Mouse (Mus musculus) stomach, postnatal 0 days (tissue): ENCODE results near the gene Slc41a1. TPM values are rescaled to one million over a fixed set of nuclear protein-coding genes. Genes with fewer than 3 reads are reported as not detected.

Experiments
- ATAC-seq: fragments of 200-750 bp; cut with Nextera tagmentation; 2 replicates; pipeline ENCODE4 v1.8.0; 2017; ENCODE audit not compliant: low FRiP score, low TSS enrichment
- DNase-seq: peaks from one replicate; pipeline ENCODE4 v3.0.0-alpha.2; 2016; ENCODE audit warnings: low spot score
- H3K27ac ChIP-seq: fragments of 300-500 bp; sonication (generic); replicated peaks from 2 replicates; pipeline ENCODE4 v1.5.1; 2014; ENCODE audit warnings: mild to moderate bottlenecking, control low read depth
- H3K27me3 ChIP-seq: fragments of 300-500 bp; sonication (generic); 2 replicates; pipeline ENCODE4 v1.6.1; 2014; ENCODE audit warnings: low read length; ENCODE audit not compliant: control insufficient read depth, insufficient read depth
- H3K36me3 ChIP-seq: fragments of 300-500 bp; sonication (generic); 2 replicates; pipeline ENCODE4 v1.6.1; 2014; ENCODE audit warnings: low read length, mixed read lengths; ENCODE audit not compliant: control insufficient read depth, insufficient read depth
- H3K4me1 ChIP-seq: fragments of 300-500 bp; sonication (generic); replicated peaks from 2 replicates; pipeline ENCODE4 v1.6.1; 2014; ENCODE audit warnings: antibody characterized with exemption; ENCODE audit not compliant: control insufficient read depth, insufficient read depth
- H3K4me2 ChIP-seq: fragments of 300-500 bp; sonication (generic); replicated peaks from 2 replicates; pipeline ENCODE4 v1.6.1; 2014; ENCODE audit warnings: low read depth, mild to moderate bottlenecking, control low read depth, moderate library complexity
- H3K4me3 ChIP-seq: fragments of 300-500 bp; sonication (generic); 2 replicates; pipeline ENCODE4 v1.5.1; 2014; ENCODE audit warnings: low read depth, low read length, control low read depth
- H3K9ac ChIP-seq: fragments of 300-500 bp; sonication (generic); 2 replicates; pipeline ENCODE4 v1.6.1; 2014; ENCODE audit warnings: mild to moderate bottlenecking, low read length, control low read depth, mixed read lengths
- H3K9me3 ChIP-seq: fragments of 300-500 bp; sonication (generic); 2 replicates; pipeline ENCODE4 v1.6.1; 2016; ENCODE audit warnings: low read length; ENCODE audit not compliant: control insufficient read depth
- CTCF ChIP-seq: IDR thresholded peaks from 2 replicates; pipeline ENCODE4 v1.5.1; 2016; ENCODE audit warnings: antibody characterized with exemption, low read depth, mild to moderate bottlenecking, moderate library complexity
- EP300 ChIP-seq: optimal IDR thresholded peaks from 2 replicates; pipeline ENCODE3; 2016; ENCODE audit warnings: antibody characterized with exemption
- WGBS: fragments of 180-500 bp; shearing (Covaris S2); extraction: QIAGEN DNeasy Blood & Tissue Kit; methylation state at CpG from one replicate; pipeline ENCODE4 v1.1.7; 2014; 5-methylcytosine and 5-hydroxymethylcytosine counted together
- polyA plus RNA-seq: library from polyadenylated mRNA; unstranded; fragments of >200 nt; fragmentation: Nextera tagmentation; extraction: Ambion mirVana; gene quantifications from 2 replicates; pipeline ENCODE4 v1.2.1, GENCODE M21; 2015

Gene Slc41a1
- polyA plus RNA-seq, 1 experiment from 2014 or later: 7.1 TPM

DNA sequence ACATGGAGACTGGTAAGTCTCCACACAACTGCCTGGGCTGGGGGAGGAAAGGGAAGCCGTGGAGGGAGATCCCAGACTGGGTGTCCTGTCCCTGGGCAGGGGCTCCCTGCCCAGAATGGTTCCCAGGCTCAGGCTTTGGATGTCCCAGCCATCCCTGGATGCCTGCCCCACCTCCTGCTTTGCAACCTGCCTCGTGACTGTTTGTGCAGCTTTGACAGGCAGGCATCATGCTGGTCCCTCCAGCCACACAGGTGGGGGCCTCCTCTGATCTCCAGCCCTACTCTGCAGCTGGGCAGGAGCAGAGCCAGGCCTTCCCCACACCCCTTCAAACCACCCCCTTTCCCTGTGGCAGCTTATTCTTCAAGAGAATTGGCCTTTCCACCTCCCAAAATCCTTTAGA is 12.0 kb downstream of the Slc41a1 start:
- Histone ChIP-seq H3K36me3 (peaks cover 25% of the 10 kb centered on the region), H3K4me2 (no peak overlapping the region), H3K9ac (no peak overlapping the region), H3K4me1 (no peaks in the 10 kb centered on the region), H3K4me3 (no peak overlapping the region), H3K9me3 (no peaks in the 10 kb centered on the region), H3K27ac (no peak overlapping the region), H3K27me3 (no peaks in the 10 kb centered on the region)
- ATAC-seq (no peak), DNase-seq (no peak)
- TF ChIP-seq CTCF (no peak), EP300 (no peak)
- WGBS: 64% methylated on average over 2 of the region's 2 CpGs

GRCm38 (mm10) chr1:131842221-131842620 is 14.9 kb downstream of the Slc41a1 start:
- H3K9ac ChIP-seq: no peak overlapping the region
- no peaks in the 10 kb centered on the region for H3K27me3 ChIP-seq
- no peak overlapping the region for H3K4me2 ChIP-seq
- H3K27ac ChIP-seq: no peak overlapping the region
- TF ChIP-seq CTCF (no peak), EP300 (no peak)
- no peaks in the 10 kb centered on the region for H3K9me3 ChIP-seq
- ATAC-seq: no peak
- H3K36me3 ChIP-seq: peaks cover 28% of the 10 kb centered on the region
- 95% methylated on average over 4 of the region's 4 CpGs for WGBS
- H3K4me3 ChIP-seq: no peak overlapping the region
- H3K4me1 ChIP-seq: no peaks in the 10 kb centered on the region
- DNase-seq: no peak

DNA sequence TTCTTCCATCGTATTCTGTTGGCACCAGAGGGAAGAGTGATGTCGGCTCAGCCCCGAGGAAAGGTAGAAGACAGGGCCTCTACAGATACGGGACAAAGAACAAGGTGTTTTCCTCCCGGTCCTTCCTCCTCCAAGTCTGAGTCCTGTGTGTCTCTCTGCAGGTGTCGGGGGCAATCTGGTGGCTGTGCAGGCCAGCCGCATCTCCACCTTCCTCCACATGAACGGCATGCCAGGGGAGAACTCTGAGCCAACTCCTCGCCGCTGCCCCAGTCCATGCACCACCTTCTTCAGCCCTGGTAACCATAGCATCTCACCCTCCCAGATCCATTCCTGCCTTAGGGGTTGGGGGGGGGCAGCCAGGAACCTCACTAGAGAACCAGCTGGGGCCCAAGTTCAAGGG is 16.5 kb downstream of the Slc41a1 start:
- H3K36me3 ChIP-seq: peaks cover 28% of the 10 kb centered on the region
- TF ChIP-seq CTCF (no peak), EP300 (no peak)
- no peaks in the 10 kb centered on the region for H3K27me3 ChIP-seq
- DNase-seq (no peak), ATAC-seq (no peak)
- H3K27ac ChIP-seq: no peak overlapping the region
- no peaks in the 10 kb centered on the region for H3K4me1 ChIP-seq
- H3K9me3 ChIP-seq: no peaks in the 10 kb centered on the region
- no peak overlapping the region for H3K4me3 ChIP-seq
- H3K9ac ChIP-seq: no peak overlapping the region
- WGBS: 96% methylated on average over 10 of the region's 10 CpGs
- no peak overlapping the region for H3K4me2 ChIP-seq

- no peaks in the 10 kb centered on the region for H3K9me3 ChIP-seq
- H3K9ac ChIP-seq: no peak overlapping the region
- no peak for ATAC-seq
- no peaks in the 10 kb centered on the region for H3K27me3 ChIP-seq
- 74% methylated on average over 8 of the region's 8 CpGs for WGBS
- H3K36me3 ChIP-seq: peaks cover 25% of the 10 kb centered on the region
- H3K4me2 ChIP-seq: no peak overlapping the region
- no peak overlapping the region for H3K4me3 ChIP-seq
- DNase-seq: no peak
- no peak overlapping the region for H3K27ac ChIP-seq
- no peaks in the 10 kb centered on the region for H3K4me1 ChIP-seq
- TF ChIP-seq EP300: no peak
- TF ChIP-seq CTCF: no peak
Measured at GRCm38 (mm10) chr1:131844883-131845282, 17.6 kb downstream of the Slc41a1 start.

DNA sequence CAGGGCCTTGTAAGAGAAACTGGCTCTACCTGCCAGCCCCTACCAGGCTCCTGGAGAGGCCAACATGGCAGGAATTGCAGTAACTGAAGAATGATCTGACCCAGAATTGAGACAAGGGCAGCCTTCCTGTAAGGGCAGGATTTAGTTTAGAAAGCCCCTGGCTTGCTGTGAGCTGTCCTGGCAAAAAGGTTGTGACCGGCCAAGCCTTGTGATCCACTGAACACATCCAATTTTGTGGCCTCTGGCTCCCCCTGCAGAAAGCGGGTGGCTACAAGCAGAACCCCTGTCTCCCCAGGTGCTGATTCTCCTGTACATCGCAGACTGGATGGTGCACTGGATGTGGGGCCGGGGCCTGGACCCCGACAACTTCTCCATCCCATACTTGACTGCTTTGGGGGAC is 19.0 kb downstream of the Slc41a1 start:
- TF ChIP-seq CTCF (peak; percentile 72), EP300 (no peak)
- 78% methylated on average over 5 of the region's 5 CpGs for WGBS
- ATAC-seq (no peak), DNase-seq (peak; percentile 70)
- H3K9me3 ChIP-seq: no peaks in the 10 kb centered on the region
- H3K27ac ChIP-seq: no peak overlapping the region
- peaks cover 20% of the 10 kb centered on the region for H3K36me3 ChIP-seq
- H3K4me1 ChIP-seq: no peaks in the 10 kb centered on the region
- H3K27me3 ChIP-seq: no peaks in the 10 kb centered on the region
- H3K4me3 ChIP-seq: no peak overlapping the region
- no peak overlapping the region for H3K9ac ChIP-seq
- no peak overlapping the region for H3K4me2 ChIP-seq

GRCm38 (mm10) chr1:131861811-131862210 is 34.5 kb downstream of the Slc41a1 start:
- no peak overlapping the region for H3K4me3 ChIP-seq
- WGBS: 80% methylated on average over 4 of the region's 4 CpGs
- no peaks in the 10 kb centered on the region for H3K4me1 ChIP-seq
- H3K9me3 ChIP-seq: no peaks in the 10 kb centered on the region
- DNase-seq (no peak), ATAC-seq (no peak)
- H3K9ac ChIP-seq: no peak overlapping the region
- TF ChIP-seq EP300 (no peak), CTCF (no peak)
- H3K36me3 ChIP-seq: no peaks in the 10 kb centered on the region
- H3K27ac ChIP-seq: no peak overlapping the region
- no peak overlapping the region for H3K4me2 ChIP-seq
- no peaks in the 10 kb centered on the region for H3K27me3 ChIP-seq
